Mouse (Mus musculus) G1E-ER4 (cell line): ENCODE data around the gene Dcpp3. TPM values are rescaled to one million over a fixed set of nuclear protein-coding genes. Genes with fewer than 3 reads are reported as not detected.
"Not testable (repeated sequence)": the region's sequence is repeated elsewhere in the genome, so short reads cannot be mapped to it uniquely, and the experiment has no call there.

Experiments
- GATA1 ChIP-seq: IDR thresholded peaks from one replicate; pipeline ENCODE4 v1.8.0; 2012; ENCODE audit warnings: low read length, inconsistent platforms
- polyA plus RNA-seq: library from polyadenylated mRNA; stranded (reverse); fragments of >175 nt; gene quantifications from 2 replicates; pipeline ENCODE4 v1.2.3, GENCODE M21; 2012

The Dcpp3 gene
- not detected in 2 replicates for polyA plus RNA-seq

DNA sequence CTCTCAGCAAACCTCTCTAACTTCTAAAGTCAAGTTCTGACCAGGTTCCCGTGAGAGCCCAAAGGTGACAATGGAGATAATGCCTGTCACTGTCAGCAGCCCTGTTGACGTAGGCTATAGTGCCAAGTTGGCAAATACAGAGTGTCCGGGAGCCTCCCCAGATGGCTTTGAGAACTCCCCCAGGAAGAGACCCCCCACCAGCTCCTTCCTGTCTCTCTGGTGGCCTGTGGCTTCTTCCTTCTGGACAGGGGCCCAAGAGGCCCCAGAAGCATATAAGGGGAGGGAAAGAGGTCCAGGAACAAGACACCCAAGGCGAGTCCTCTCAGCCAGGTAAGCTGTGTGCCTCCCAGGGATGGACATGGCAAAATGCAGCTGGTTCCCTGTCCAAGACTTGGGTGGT, at the start of gene Dcpp3:
Gene Dcpp3, plus strand, starts transcription at position 301 of the 400 bp plus-strand sequence.
- not testable (repeated sequence) for TF ChIP-seq GATA1

DNA sequence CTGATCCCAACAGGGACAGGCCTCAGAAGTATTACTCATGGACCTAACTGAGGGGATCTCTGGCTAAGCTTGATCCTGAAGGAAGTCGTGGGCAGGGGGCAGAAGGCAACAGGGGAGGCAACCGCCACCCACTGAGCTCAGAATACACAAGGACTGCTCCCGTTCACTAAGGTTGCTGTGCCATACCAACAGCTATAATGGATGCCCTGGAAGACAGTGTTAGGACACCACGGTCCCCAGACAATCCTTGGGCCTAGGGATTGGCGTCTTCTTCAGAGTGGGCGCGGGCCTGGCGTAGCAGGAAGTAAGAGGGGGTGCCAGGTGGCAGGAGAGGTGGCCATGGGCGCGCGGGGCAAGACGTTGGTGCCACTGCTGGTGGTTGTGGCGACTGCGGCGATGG, 49.5 kb upstream of the Dcpp3 start, which contains the start of gene Prss21:
Gene Prss21, plus strand, starts transcription at position 301 of the 400 bp plus-strand sequence.
- no peak for TF ChIP-seq GATA1

DNA sequence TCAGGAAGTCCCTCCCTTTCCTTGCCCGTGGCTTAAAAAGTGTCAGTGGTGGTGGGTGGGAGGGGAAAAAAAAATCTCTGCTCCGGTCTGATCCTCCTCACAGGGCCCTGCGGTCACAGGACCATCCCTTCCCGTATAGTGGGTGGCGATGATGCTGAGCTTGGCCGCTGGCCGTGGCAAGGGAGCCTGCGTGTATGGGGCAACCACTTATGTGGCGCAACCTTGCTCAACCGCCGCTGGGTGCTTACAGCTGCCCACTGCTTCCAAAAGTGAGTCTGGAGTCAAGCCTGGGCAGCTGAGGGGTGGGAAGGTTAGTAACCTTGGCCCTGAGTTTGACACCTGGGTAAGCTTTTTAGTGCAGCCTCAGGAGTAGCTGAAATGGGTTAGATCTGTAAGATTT, 48.7 kb upstream of the Dcpp3 start:
- TF ChIP-seq GATA1, result no peak

DNA sequence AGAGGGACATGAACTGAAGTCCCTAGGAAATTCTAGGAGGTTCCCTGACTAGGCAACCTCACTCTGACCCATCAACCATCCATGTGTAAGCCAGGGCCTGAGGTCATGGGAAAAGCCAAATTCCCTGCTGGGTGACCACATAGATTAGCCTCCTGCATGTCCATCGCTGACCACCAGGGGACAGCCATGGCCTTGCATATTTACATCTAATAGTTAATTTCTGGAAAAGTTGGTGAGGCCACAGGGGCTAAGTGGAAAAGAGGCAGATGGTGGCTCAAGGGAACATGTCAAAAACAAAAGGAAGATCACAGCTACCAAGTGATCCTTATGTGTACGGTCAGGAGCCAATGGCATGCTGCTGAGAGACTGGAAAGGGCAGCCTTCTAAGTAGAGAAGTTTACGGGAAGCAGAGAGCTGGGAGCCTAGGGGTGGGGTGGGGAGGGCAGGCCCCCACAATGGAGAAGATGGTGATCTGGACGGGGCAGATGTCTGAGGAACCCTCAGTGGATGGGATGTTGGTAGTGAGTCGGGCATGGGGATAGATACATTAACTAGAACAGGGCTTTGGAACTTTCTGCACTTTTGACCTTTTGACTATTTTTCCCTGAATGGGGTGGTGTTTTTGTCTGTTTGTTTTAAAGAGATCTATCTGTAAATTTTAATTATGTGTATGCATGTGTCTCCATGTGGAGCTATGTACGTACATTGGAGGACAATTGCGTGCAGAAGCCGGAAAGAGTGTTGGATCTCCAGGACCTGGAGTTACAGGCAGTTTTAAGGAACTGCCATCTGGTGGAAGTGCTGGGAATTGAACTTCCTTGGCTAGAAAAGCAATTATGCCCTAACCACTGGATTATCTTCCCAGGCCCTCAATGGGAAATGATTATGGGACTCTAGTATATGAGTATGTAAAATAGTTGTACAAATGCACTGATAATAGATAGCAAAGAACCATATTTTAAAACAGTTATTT, 43.1 kb upstream of the Dcpp3 start:
- no peak for TF ChIP-seq GATA1

DNA sequence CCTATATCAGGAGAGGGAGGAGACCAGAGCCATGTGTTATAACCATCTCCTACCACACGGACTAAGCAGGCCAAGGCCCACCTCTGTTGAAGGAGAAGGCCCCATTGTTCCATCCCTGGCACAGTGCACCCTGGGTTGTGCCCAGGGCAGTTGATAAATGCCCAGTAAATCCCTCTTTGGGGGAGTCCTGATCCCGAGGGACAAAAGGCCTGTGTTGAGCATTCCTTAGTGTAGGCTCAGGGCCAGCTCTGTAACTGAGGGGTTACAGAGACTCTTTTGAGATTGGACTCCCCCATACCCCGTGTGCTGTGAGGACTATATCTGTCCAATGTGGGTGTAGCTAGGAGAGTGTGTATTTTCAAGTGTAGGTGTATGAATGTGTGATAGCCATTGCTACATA, 40.5 kb upstream of the Dcpp3 start:
- TF ChIP-seq GATA1, result no peak

DNA sequence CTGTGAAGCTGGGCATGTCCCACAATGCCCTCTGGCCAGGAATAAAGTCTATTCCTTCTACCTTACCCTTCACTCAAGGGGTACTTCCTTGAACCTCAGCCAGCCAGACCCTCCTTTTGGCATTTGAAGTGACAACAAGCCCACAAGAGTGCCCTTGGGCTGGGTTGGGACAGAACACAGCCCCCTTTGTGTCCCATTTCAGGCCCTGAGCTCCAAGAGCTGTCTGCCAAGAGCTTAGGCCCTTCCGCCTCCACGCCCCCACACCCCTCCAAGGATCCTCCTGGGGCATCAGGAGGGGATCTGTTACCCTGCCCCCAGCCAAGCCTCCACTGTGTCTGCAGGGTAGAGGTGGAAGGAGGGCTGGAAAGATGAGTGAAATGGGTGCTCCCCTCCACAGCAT, 40.1 kb upstream of the Dcpp3 start:
- TF ChIP-seq GATA1, result no peak

DNA sequence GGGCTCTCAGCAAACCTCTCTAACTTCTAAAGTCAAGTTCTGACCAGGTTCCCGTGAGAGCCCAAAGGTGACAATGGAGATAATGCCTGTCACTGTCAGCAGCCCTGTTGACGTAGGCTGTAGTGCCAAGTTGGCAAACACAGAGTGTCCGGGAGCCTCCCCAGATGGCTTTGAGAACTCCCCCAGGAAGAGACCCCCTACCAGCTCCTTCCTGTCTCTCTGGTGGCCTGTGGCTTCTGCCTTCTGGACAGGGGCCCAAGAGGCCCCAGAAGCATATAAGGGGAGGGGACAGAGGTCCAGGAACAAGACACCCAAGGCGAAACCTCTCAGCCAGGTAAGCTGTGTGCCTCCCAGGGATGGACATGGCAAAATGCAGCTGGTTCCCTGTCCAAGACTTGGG, 36.7 kb upstream of the Dcpp3 start, which contains the start of the genes Dcpp1 and Dcpp2:
Gene Dcpp1, plus strand, starts transcription at position 301 of the 400 bp plus-strand sequence.
Gene Dcpp2, plus strand, starts transcription at position 305 of the 400 bp plus-strand sequence.
- not testable (repeated sequence) for TF ChIP-seq GATA1

DNA sequence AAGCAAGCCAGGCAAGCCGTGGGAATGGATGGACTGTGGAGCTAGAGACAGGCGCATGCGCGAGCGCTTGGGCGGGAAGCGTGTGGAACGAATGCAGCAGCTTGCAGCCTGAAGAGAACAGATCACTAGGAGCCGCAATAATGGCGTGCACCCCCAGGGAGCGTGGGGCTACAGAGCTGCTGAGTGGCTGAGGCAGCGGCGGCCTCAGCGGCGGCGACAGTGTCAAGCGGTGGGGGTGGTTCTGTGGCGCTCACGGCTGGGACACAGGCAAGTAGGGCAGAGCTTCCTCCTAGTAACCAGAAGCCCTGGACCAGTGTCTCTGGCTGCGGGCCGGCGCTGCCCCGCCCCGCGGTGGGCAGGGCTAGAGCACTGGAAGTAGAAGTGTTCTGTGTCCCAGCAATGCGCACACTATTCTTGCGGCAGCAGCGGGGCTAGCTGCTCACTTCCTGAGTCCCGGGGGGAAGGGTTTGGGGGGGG, 7.3 kb downstream of the Dcpp3 start:
- no peak for TF ChIP-seq GATA1

DNA sequence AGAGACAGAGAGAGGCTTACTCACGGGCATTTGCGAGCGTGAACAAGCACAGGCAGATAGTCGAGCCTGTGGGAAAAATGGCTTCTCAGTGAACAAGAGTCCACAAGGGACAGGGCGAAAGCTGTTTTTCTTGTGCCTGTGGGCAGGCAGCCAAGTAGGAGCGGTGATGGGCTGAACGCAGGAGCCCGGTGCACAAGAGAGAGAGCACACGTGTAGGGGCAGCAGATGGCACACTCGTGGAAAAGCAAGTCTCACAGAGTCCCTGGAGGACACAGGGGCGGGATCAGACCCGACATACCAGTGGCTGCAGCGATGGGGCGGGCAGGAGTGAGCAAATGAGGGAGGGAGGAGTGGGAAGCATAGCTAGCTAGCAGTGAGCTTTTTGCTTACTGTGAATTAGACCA, 7.8 kb downstream of the Dcpp3 start:
- no peak for TF ChIP-seq GATA1

DNA sequence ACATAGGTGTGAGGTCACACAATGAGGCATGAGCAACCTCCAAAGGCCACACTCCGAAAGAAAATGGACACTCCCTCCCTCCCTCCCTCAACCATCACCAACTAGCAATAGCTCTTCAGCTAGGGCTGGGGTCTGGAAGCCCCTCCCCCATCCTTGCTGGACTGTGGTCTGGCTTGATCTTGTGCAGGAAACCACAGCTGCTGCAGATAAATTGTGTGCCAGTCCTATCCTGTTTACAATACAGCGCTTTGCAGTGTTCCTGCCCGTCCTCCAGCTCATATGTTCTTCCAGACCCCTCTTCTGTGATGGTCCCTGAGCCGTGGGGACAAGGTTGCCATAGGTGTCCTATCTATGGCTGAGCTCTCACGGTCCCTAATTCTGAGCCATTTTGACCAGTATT, 13.9 kb downstream of the Dcpp3 start:
- TF ChIP-seq GATA1, result no peak

DNA sequence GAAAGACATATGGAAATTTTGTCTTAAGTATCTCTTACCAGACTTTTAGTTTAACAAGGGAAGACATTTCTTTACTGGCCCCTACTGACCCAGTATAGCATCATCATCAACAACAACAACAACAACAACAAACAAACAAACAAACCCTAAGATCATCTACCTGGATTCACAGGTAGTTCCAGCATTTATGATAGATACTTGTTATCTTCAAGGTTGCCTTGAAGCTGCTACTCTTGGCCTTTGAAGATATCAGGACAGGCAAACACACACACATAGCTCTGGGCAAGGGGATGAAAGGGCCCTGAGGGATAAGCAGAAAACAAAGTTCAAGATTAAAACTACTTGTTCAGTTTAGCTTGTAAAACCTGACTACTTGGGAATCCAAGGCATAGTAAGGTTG, 24.1 kb downstream of the Dcpp3 start, which contains the start of gene Sbp:
Gene Sbp, plus strand, starts transcription at position 301 of the 400 bp plus-strand sequence.
- no peak for TF ChIP-seq GATA1

DNA sequence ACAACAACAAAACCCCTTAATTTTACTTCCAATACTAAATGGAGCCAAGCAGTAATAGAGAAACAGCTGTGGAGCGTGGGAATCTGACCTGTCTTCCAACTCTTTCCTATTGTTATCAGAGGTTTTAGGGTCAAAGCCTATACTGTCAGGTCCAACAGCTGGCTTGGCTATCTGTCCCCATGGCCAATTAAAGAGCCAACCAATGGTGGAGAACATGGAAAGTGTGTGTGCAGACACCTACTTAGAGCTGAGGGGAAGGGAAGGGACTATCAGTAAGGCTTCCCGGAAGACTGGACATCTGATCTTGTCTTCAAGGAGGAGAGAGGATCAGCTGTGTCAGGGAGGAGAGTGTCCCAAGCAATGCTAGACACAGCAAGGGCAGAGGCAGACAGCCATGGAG, 31.8 kb downstream of the Dcpp3 start:
- TF ChIP-seq GATA1, result no peak

DNA sequence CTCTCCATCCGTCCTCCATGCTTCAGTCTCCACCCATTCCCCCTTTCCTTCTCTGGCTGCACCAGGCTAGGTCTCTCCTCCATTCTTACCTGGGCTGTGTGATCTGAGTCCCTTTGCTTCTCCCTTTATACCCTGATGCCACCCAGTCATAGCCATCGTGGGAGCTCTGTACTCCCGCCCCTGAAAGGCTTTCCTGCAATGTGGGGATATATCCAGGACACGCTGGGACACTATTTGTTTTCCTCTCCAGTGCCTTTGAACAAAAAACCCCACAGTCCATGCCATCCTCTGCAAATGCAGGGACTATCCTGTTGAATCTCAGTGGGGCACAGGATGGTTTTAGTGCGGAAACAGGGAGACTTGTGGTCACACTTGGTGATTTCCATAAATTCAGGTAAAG, 37.9 kb downstream of the Dcpp3 start, which contains the start of gene Sbpl:
Gene Sbpl, minus strand, starts transcription at position 101 of the 400 bp plus-strand sequence.
- no peak for TF ChIP-seq GATA1

DNA sequence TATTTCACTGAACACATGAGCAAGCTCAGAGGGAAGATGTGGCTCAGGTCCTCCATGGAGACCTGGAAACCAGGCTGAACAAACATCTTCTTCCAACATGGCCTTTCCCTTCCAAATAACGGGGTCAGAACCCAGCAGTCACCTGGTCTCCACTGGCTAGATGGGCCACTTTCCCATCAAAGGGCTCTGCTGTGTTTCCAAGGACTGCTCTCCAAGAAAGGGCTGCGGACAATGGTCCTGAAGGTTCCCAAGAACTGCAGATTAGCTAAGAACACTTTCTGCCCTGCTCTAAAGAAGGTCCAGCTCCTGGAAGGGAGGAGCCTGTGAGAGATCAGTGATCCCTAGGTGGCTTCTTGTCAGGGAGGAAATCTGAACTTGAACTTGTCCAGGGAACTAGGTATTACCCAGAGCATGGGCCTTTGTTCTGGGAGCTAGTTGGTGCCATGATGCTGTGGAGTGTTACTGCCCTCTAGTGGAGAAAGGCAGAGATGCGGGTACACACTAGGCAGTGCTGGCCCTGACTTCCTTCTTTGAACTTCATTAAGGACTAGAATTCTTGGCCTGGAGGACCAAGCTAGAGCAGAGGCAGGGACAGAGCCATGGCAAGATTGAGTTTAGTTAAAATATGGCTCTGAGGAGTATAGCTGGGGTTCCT, 43.0 kb downstream of the Dcpp3 start:
- no peak for TF ChIP-seq GATA1

DNA sequence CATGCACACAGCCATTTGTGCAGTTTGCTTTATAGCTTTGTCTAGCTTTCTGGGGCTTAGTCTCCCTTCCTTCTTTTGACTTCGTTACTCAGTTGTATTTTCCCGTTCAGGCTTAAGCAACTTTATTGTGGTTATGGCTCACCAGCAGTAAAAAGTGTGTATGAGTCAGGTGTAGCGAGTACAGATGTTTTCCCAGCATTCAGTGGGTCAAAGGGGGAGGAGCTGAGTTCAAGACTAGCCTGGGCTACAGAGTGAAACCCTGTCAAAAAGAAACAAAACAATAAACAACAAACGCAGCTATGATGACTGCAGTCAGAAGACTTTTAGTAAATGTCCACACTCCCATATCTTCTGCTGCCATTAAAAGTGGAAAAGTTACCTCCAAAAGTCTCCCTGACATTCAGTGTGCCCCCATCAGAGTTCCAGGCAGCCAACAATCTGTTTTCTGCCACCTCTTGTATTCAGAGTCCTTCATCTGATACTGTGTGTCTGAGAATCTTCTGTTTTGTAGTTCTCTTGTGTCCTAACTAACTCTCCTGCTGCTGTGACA, 44.4 kb downstream of the Dcpp3 start:
- no peak for TF ChIP-seq GATA1

DNA sequence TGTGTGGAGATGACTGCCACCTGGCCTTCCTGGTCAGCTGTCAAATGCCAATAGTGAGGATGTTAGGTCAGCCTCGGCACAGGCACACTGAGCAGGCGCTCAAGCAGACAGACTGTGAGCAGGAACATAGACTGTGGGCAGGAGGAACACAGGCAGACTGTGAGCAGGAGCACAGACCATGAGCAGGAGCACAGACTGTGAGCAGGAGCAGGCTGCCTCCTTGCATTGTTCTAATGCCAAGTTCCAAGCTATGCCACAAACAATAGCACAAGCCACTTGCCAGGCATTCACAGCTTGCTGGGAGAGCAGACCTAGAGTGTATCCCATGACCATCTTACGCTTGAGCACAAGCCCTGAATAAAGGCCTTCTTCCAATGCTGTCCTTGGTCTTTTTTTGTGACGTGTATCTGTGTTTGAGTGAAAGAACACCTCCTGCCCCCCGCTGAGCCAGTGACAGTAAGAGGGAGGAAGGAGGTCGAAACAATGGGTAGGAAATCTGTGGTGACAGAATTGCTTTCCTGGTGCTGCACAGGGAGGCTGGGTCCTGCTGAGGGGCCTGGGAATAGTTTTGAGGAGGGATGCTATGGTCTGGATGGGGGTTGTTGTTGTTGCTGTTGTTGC, 48.7 kb downstream of the Dcpp3 start:
- no peak for TF ChIP-seq GATA1
